Comparison of ENCODE assay signal across 36 mouse cellular contexts in the genomic region with DNA sequence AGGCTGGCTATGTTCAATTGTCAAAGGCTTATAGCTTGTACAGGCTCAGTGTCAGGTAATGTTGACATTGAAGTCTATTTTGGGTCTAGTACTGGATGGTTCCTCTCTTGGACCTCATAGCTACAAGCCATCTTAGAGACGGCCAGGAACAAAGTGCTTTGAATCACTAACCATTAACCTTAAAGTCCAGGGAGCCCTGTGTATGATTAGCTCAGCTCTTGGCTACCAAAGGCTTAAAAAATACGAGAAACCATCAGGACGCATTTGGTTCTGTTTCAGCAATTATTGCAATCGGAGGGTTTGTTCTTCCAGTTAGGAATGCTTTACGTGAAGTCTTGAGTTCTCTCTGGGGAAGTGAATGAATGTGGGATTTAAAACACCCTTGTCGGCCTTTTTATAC. TPM values are rescaled to one million over a fixed set of nuclear protein-coding genes. Genes with fewer than 3 reads are reported as not detected.
DNase-seq lines count a peak whose midpoint lies in the region; ATAC-seq and TF ChIP-seq lines count a peak whose summit lies in the region.
"Had no signal": no experiment of that assay in that cellular context is flagged by ENCODE, and none has a peak within 500 bp of the region (broad histone marks: within the 10 kb centered on the region; RNA-seq: fewer than 3 reads in every experiment).

No protein-coding gene starts in this region.

- no peaks in the 10 kb centered on the region for H3K36me3 ChIP-seq in kidney, embryonic 15.5 days
- H3K36me3 ChIP-seq in liver, embryonic 16.5 days (ENCODE audit: control insufficient read depth, insufficient read depth), result no peaks in the 10 kb centered on the region
- H3K36me3 ChIP-seq: embryonic facial prominence, embryonic 12.5 days; hindbrain, embryonic 10.5 days; hindbrain, embryonic 15.5 days; limb, embryonic 13.5 days; liver, embryonic 15.5 days; midbrain, embryonic 13.5 days; neural tube, embryonic 15.5 days had no signal

- DNase-seq in kidney, adult 18-20 months, result peak; percentile 34
- DNase-seq in kidney, postnatal 10 days, result no peak
- DNase-seq in Patski (ENCODE audit: low read depth, low spot score), result peak; percentile 91
- DNase-seq in layer of hippocampus, adult 8-10 months (ENCODE audit: low spot score in 2 of 2), result no peak
- DNase-seq in adrenal gland, adult 8-10 months, result no peak
- DNase-seq in layer of hippocampus, adult 9-10 months (ENCODE audit: low spot score), result no peak
- DNase-seq: adrenal gland, postnatal 25 days; cerebellum, adult 11-12 months; cerebellum, adult 9-11 months; embryo, embryonic 11 days; heart, postnatal 14 days; lung, postnatal 4 days; right cerebral cortex, postnatal 25 days; spleen, adult 18-20 months; thymus, postnatal 14 days had no signal

- POLR2A ChIA-PET in Patski (lab: Charles Lee), result no interaction called here

- H3K4me2 ChIP-seq in kidney, embryonic 15.5 days, result no peak overlapping the region
- no peak overlapping the region for H3K4me2 ChIP-seq in liver, embryonic 16.5 days (ENCODE audit: low read depth, low read length)
- H3K4me2 ChIP-seq: embryonic facial prominence, embryonic 12.5 days; hindbrain, embryonic 15.5 days; limb, embryonic 13.5 days; liver, embryonic 15.5 days; midbrain, embryonic 13.5 days; neural tube, embryonic 15.5 days had no signal

- TF ChIP-seq CTCF in Patski (IDR thresholded peaks at IDR 0.05), result no peak

- 68% methylated on average over 6 of the region's 6 CpGs for WGBS in kidney, embryonic 15.5 days
- WGBS in liver, embryonic 16.5 days (ENCODE audit: insufficient replicate concordance), result 68% methylated on average over 6 of the region's 6 CpGs

- H3K27ac ChIP-seq in kidney, embryonic 15.5 days, result peak overlapping the region; percentile 72
- H3K27ac ChIP-seq in liver, embryonic 16.5 days (ENCODE audit: low read length), result no peak overlapping the region
- H3K27ac ChIP-seq: embryonic facial prominence, embryonic 12.5 days; hindbrain, embryonic 10.5 days; left cerebral cortex, adult 2 months; limb, embryonic 13.5 days; liver, embryonic 15.5 days had no signal

- H3K9me3 ChIP-seq in kidney, embryonic 15.5 days (replicated peaks), result no peaks in the 10 kb centered on the region
- no peaks in the 10 kb centered on the region for H3K9me3 ChIP-seq in liver, embryonic 16.5 days (replicated peaks; ENCODE audit: control insufficient read depth, low read length)
- H3K9me3 ChIP-seq: embryonic facial prominence, embryonic 12.5 days; hindbrain, embryonic 10.5 days; hindbrain, embryonic 15.5 days; limb, embryonic 13.5 days; liver, embryonic 15.5 days; megakaryocyte, embryonic 14.5 days; midbrain, embryonic 13.5 days; neural tube, embryonic 15.5 days had no signal

- CTCF ChIA-PET in Patski (lab: Charles Lee), result interaction anchor here (1.0 to 5.6 kb wide), 9 partner anchors 8 to 201 kb away, joined by 3 to 50 read pairs (median 4); no protein-coding TSS in a partner anchor

- in situ Hi-C loops in Patski (cut with MboI; ENCODE audit: low pct_unique_long_range_greater_than_20kb), result no loop called here

- H3K9ac ChIP-seq in kidney, embryonic 15.5 days, result no peak overlapping the region
- no peak overlapping the region for H3K9ac ChIP-seq in liver, embryonic 16.5 days (ENCODE audit: low read depth, low read length)
- H3K9ac ChIP-seq: embryonic facial prominence, embryonic 12.5 days; hindbrain, embryonic 15.5 days; limb, embryonic 13.5 days; liver, embryonic 15.5 days; midbrain, embryonic 13.5 days; neural tube, embryonic 15.5 days had no signal

- no peak overlapping the region for H3K4me3 ChIP-seq in kidney, embryonic 15.5 days (replicated peaks)
- H3K4me3 ChIP-seq in liver, embryonic 16.5 days (ENCODE audit: low read depth, low read length), result no peak overlapping the region
- H3K4me3 ChIP-seq: embryonic facial prominence, embryonic 12.5 days; hindbrain, embryonic 10.5 days; hindbrain, embryonic 15.5 days; left cerebral cortex, adult 2 months; limb, embryonic 13.5 days; liver, embryonic 15.5 days; megakaryocyte, embryonic 14.5 days; midbrain, embryonic 13.5 days; neural tube, embryonic 15.5 days had no signal

- peaks cover 40% of the 10 kb centered on the region for H3K4me1 ChIP-seq in kidney, embryonic 15.5 days
- H3K4me1 ChIP-seq in liver, embryonic 16.5 days (ENCODE audit: control insufficient read depth, low read depth, low read length), result no peaks in the 10 kb centered on the region; the same call in 1 of the 2 replicates
- H3K4me1 ChIP-seq: embryonic facial prominence, embryonic 12.5 days; liver, embryonic 15.5 days had no signal

- peak; percentile 55 for ATAC-seq in Patski
- no peak for ATAC-seq in kidney, embryonic 15.5 days (replicated peaks; ENCODE audit: low FRiP score)
- peak; percentile 58; the same call in 1 of the 2 replicates for ATAC-seq in liver, embryonic 16.5 days (ENCODE audit: low read depth)
- ATAC-seq: inflammation-experienced regulatory T-cells, adult 6 months had no signal

- no peaks in the 10 kb centered on the region for H3K27me3 ChIP-seq in Patski
- H3K27me3 ChIP-seq in kidney, embryonic 15.5 days, result no peaks in the 10 kb centered on the region
- H3K27me3 ChIP-seq in liver, embryonic 16.5 days (ENCODE audit: control insufficient read depth, insufficient read depth, low read depth, low read length), result no peaks in the 10 kb centered on the region
- H3K27me3 ChIP-seq: embryonic facial prominence, embryonic 12.5 days; hindbrain, embryonic 15.5 days; liver, embryonic 15.5 days; midbrain, embryonic 13.5 days; neural tube, embryonic 15.5 days had no signal

RNA-seq across cellular contexts. Expression of gene Adh1, which starts 17.9 kb away (rescaled TPM):
- polyA plus RNA-seq in Patski (2021), result 1.1 TPM
- 43.5 and 86.9 TPM in 2 replicates for polyA plus RNA-seq in kidney, embryonic 15.5 days (2015; fragmentation: Nextera tagmentation; extraction: Ambion mirVana)
- 101 and 138 TPM in 2 replicates for polyA plus RNA-seq in liver, embryonic 16.5 days (2015; fragmentation: Nextera tagmentation; extraction: Ambion mirVana)
- 1 to 10 TPM; 1.1 to 2.1 (median 1.8) TPM for total RNA-seq in layer of hippocampus, adult 8-10 months (2022)
- total RNA-seq in adrenal gland, adult 8-10 months (2022), result 1,000 to 10,000 TPM in 2 of 4 experiments, 100 to 1,000 TPM in 2; 318 to 7,826 (median 4,098) TPM
- total RNA-seq: monocyte, adult 5-6 weeks had no signal

RNA-seq across cellular contexts. Expression of gene Adh7, which starts 25.4 kb away (rescaled TPM):
- 5.8 TPM for polyA plus RNA-seq in Patski (2021)
- polyA plus RNA-seq in kidney, embryonic 15.5 days (2015; fragmentation: Nextera tagmentation; extraction: Ambion mirVana), result 0.74 and 0.91 TPM in 2 replicates
- polyA plus RNA-seq in liver, embryonic 16.5 days (2015; fragmentation: Nextera tagmentation; extraction: Ambion mirVana), result 0.27 and 0.37 TPM in 2 replicates
- under 1 TPM in 3 of 4 experiments, not detected in 1; 0.13 to 0.27 (median 0.21) TPM for total RNA-seq in layer of hippocampus, adult 8-10 months (2022)
- total RNA-seq in adrenal gland, adult 8-10 months (2022), result 100 to 1,000 TPM in 2 of 4 experiments, 1 to 10 TPM in 2; 1.5 to 212 (median 76.4) TPM
- total RNA-seq: left cerebral cortex, postnatal 25 days; MEL; monocyte, adult 5-6 weeks had no signal
- polyA plus RNA-seq: heart, embryonic 14.5 days; inflammation-experienced regulatory T-cells, adult 6 months had no signal

RNA-seq across cellular contexts. Expression of gene 4930579F01Rik, which starts 49.3 kb away (rescaled TPM):
- not detected for polyA plus RNA-seq in Patski (2021)
- 0.09 and 0.19 TPM in 2 replicates for polyA plus RNA-seq in kidney, embryonic 15.5 days (2015; fragmentation: Nextera tagmentation; extraction: Ambion mirVana)
- polyA plus RNA-seq in liver, embryonic 16.5 days (2015; fragmentation: Nextera tagmentation; extraction: Ambion mirVana), result not detected in 2 replicates
- not detected for total RNA-seq in layer of hippocampus, adult 8-10 months (2022)
- not detected for total RNA-seq in adrenal gland, adult 8-10 months (2022)
- total RNA-seq: gastrocnemius, adult 18-20 months; gastrocnemius, postnatal 4 days; heart, postnatal 14 days; layer of hippocampus, postnatal 14 days; left cerebral cortex, adult 2 months; left cerebral cortex, postnatal 25 days; MEL; monocyte, adult 5-6 weeks had no signal
- polyA plus RNA-seq: forebrain, embryonic 14.5 days; frontal cortex, adult 2 months; heart, embryonic 14.5 days; hindbrain, embryonic 10.5 days; inflammation-experienced regulatory T-cells, adult 6 months; liver, embryonic 15.5 days; midbrain, embryonic 13.5 days; neural tube, embryonic 15.5 days had no signal

Comparison
In these comparisons a context has a peak if more than half of its experiments do, and no peak if none do; other contexts are left out.
1. DNase-seq: peak in kidney, adult 18-20 months (single experiment) and Patski (single experiment); none in kidney, postnatal 10 days (single experiment), layer of hippocampus, adult 8-10 months (0 of 2), adrenal gland, adult 8-10 months (single experiment) and layer of hippocampus, adult 9-10 months (single experiment).
2. RNA of gene Adh1, which starts 17.9 kb away (polyA plus RNA-seq): 101 to 138 TPM in liver, embryonic 16.5 days and 43.5 to 86.9 TPM in kidney, embryonic 15.5 days; 1.1 TPM in Patski (single experiment); every median in the first group is over 10 times any median in the second.